ENCODE assay signal across 8 mouse cellular contexts in genomic region chr7:82715210-82715911, GRCm38 (mm10).
A peak's percentile ranks its signal among the peaks of the same experiment; 100 is the strongest.
DNase-seq lines count a peak whose midpoint lies in the region; ATAC-seq and TF ChIP-seq lines count a peak whose summit lies in the region.

No protein-coding gene starts in this region.

- no peak for TF ChIP-seq POLR2A in heart, adult 2 months (IDR thresholded peaks at IDR 0.05; ENCODE audit: insufficient read depth, low read depth, low read length)
- no peak for TF ChIP-seq POLR2A in thymus, adult 2 months (IDR thresholded peaks at IDR 0.05; ENCODE audit: control insufficient read depth, extremely low read depth, insufficient read depth, low read length, poor library complexity)

- no peak overlapping the region for H3K4me2 ChIP-seq in midbrain, embryonic 16.5 days (ENCODE audit: low read length)

- peak; percentile 94 for ATAC-seq in midbrain, embryonic 16.5 days

- H3K4me3 ChIP-seq in heart, adult 2 months: no peak overlapping the region
- H3K4me3 ChIP-seq in midbrain, embryonic 16.5 days (ENCODE audit: low read depth, low read length): no peak overlapping the region
- H3K4me3 ChIP-seq in thymus, adult 2 months (ENCODE audit: control insufficient read depth, insufficient read depth, low read length): no peak overlapping the region

- 46% methylated on average over 7 of the region's 7 CpGs for WGBS in heart, adult 2 months
- WGBS in midbrain, embryonic 16.5 days: 27% methylated on average over 7 of the region's 7 CpGs
- 70% methylated on average over 7 of the region's 7 CpGs for WGBS in thymus, adult 2 months

- H3K9ac ChIP-seq in heart, adult 2 months (ENCODE audit: low read depth, low read length): no peak overlapping the region
- H3K9ac ChIP-seq in midbrain, embryonic 16.5 days (ENCODE audit: low read depth, low read length): no peak overlapping the region; the same call in 1 of the 2 replicates

- TF ChIP-seq EP300 in heart, adult 2 months (IDR thresholded peaks at IDR 0.05; ENCODE audit: insufficient read depth, low read depth, low read length): 0 out of 2 replicates have a peak, but pooled peaks have one; percentile 26

- 0 out of 2 replicates have a peak, but pooled peaks cover 1% of the 10 kb centered on the region for H3K4me1 ChIP-seq in heart, adult 2 months (ENCODE audit: control insufficient read depth, insufficient read depth, low read length)
- H3K4me1 ChIP-seq in midbrain, embryonic 16.5 days (ENCODE audit: control insufficient read depth, insufficient read depth, low read length): peaks cover 9% of the 10 kb centered on the region; the same call in 1 of the 2 replicates
- no peaks in the 10 kb centered on the region for H3K4me1 ChIP-seq in thymus, adult 2 months (replicated peaks; ENCODE audit: control insufficient read depth, insufficient read depth, low read length)

- intact Hi-C loops in heart, adult 2 months (cut with DNase I): loop anchor here (1.0 to 5.0 kb wide), 3 partner anchors 152 to 835 kb away; partner anchors contain the start of gene Mex3b
- intact Hi-C loops in left cerebral cortex, postnatal 4 days (cut with DNase I): loop anchor here (5.0 kb wide), 2 partner anchors 152 to 832 kb away; partner anchors contain the start of gene Mex3b

- no peak overlapping the region for H3K27ac ChIP-seq in heart, adult 2 months
- peak overlapping the region; percentile 81 for H3K27ac ChIP-seq in midbrain, embryonic 16.5 days (ENCODE audit: low read length)
- H3K27ac ChIP-seq in thymus, adult 2 months (ENCODE audit: control insufficient read depth, insufficient read depth, low read length): no peak overlapping the region

- no peaks in the 10 kb centered on the region for H3K27me3 ChIP-seq in heart, adult 2 months (ENCODE audit: control insufficient read depth, insufficient read depth, low read length)
- H3K27me3 ChIP-seq in midbrain, embryonic 16.5 days (ENCODE audit: control insufficient read depth, insufficient read depth, low read depth, low read length): no peaks in the 10 kb centered on the region
- no peaks in the 10 kb centered on the region for H3K27me3 ChIP-seq in thymus, adult 2 months (ENCODE audit: control insufficient read depth, insufficient read depth, low read length)

- TF ChIP-seq CTCF in heart, adult 2 months (IDR thresholded peaks at IDR 0.05): peak; percentile 82
- no peak for TF ChIP-seq CTCF in thymus, adult 2 months (IDR thresholded peaks at IDR 0.05; ENCODE audit: borderline replicate concordance, control insufficient read depth, extremely low read depth, insufficient read depth, low read length, poor library complexity)

- DNase-seq in ovary, postnatal 14 days (ENCODE audit: low spot score): peak; percentile 29
- DNase-seq in ovary, postnatal 36 days (ENCODE audit: low spot score): no peak
- DNase-seq in cerebellum, postnatal 10 days: peak; percentile 75 to 82
- DNase-seq in heart, adult 2 months: peak; percentile 28 to 34
- peak; percentile 29 for DNase-seq in kidney, adult 11 months
- peak; percentile 52 for DNase-seq in left cerebral cortex, postnatal 4 days
- DNase-seq in thymus, adult 2 months: peak; percentile 50

- H3K79me2 ChIP-seq in heart, adult 2 months (replicated peaks; ENCODE audit: control insufficient read depth, insufficient read depth, low read length): no peaks in the 10 kb centered on the region

- H3K36me3 ChIP-seq in heart, adult 2 months (ENCODE audit: control insufficient read depth, insufficient read depth, low read length): no peaks in the 10 kb centered on the region
- no peaks in the 10 kb centered on the region for H3K36me3 ChIP-seq in midbrain, embryonic 16.5 days (ENCODE audit: control insufficient read depth, insufficient read depth, low read length)
- H3K36me3 ChIP-seq in thymus, adult 2 months (ENCODE audit: control insufficient read depth, insufficient read depth, low read length): no peaks in the 10 kb centered on the region

- H3K9me3 ChIP-seq in midbrain, embryonic 16.5 days (replicated peaks; ENCODE audit: control insufficient read depth, low read length, poor library complexity, severe bottlenecking): no peaks in the 10 kb centered on the region
